Mouse (Mus musculus) testis, adult 2 months (tissue): ENCODE data around the gene Rin3.

Source experiments
- CTCF ChIP-seq: fragments of 200-500 bp; IDR thresholded peaks from 2 replicates; pipeline ENCODE4 v1.5.1; 2012; ENCODE audit warnings: low read depth, mild to moderate bottlenecking, inconsistent platforms, low read length, moderate library complexity; ENCODE audit not compliant: control insufficient read depth, insufficient read depth, insufficient replicate concordance
- POLR2A ChIP-seq: fragments of 200-500 bp; IDR thresholded peaks from 2 replicates; pipeline ENCODE4 v1.6.1; 2012; ENCODE audit warnings: low read depth, mild to moderate bottlenecking, inconsistent platforms, low read length, moderate library complexity; ENCODE audit not compliant: control insufficient read depth

GRCm38 (mm10) chr12:102302831-102303351 lies 20.0 kb downstream of the Rin3 start:
- no peak for TF ChIP-seq POLR2A
- no peak for TF ChIP-seq CTCF
